Mouse (Mus musculus) cortical plate, adult 2 months (tissue): ENCODE measurements around the gene Mavs.

Experiments used
- CTCF ChIP-seq: fragments of 200-500 bp; IDR thresholded peaks from 2 replicates; pipeline ENCODE4 v1.5.1; 2011; ENCODE audit warnings: mild to moderate bottlenecking, control low read depth, low read length; ENCODE audit not compliant: insufficient read depth; ENCODE audit errors: extremely low read depth
- POLR2A ChIP-seq: fragments of 200-500 bp; IDR thresholded peaks from 2 replicates; pipeline ENCODE4 v1.6.1; 2011; ENCODE audit warnings: mild to moderate bottlenecking, low read length, control low read depth; ENCODE audit not compliant: insufficient read depth; ENCODE audit errors: extremely low read depth

DNA sequence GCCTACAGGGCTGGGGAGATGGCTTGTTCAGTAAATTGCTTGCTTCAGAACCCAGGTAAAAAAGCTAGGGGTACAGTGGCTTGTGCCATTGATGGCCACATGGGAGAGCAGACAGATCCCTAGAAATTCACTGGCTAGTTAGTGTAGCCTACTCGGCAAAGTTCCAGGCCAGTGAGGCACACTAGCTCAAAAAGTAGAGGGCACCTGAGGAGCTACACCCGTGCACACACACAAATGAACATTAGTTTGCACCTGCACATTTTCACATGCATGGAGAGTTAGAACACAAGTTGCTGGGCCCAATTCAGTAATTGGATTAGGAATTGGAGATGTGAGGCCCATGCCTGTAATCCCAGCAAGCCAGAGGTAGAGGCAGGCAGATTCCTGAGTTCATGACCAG, 31.2 kb downstream of the Mavs start:
- TF ChIP-seq POLR2A (no peak), CTCF (no peak)
